Mouse (Mus musculus): ENCODE results near the gene Nuak1.

- TF ChIP-seq CTCF (IDR thresholded peaks at IDR 0.05; ENCODE audit: low read depth, low read length) (peak; percentile 88), POLR2A (IDR thresholded peaks at IDR 0.05; ENCODE audit: insufficient read depth, low read length) (no peak), EP300 (IDR thresholded peaks at IDR 0.05; ENCODE audit: insufficient read depth, low read depth, low read length) (0 out of 2 replicates have a peak, but pooled peaks have one; percentile 47)
Observed at GRCm38 (mm10) chr10:84438049-84438422, 2.4 kb downstream of the Nuak1 start.

All from ES-Bruce4 (cell line).